Mouse (Mus musculus) ovary, postnatal 10 days (tissue): Measurements from ENCODE around the gene Phkb.
"Not testable (repeated sequence)": the region's sequence is repeated elsewhere in the genome, so short reads cannot be mapped to it uniquely, and the experiment has no call there.

Experiments used
- DNase-seq: peaks from one replicate; pipeline ENCODE4 v3.0.0; 2022; ENCODE audit warnings: low spot score

Gene Phkb

GRCm38 (mm10) chr8:85840657-85841488, at the start of gene Phkb, which contains the start of gene Itfg1:
Phkb (plus strand) TSS chr8:85840959.
Itfg1 (minus strand) TSS chr8:85840921.
- peak; percentile 91 for DNase-seq

GRCm38 (mm10) chr8:85796392-85796791, 44.4 kb upstream of the Phkb start:
- DNase-seq: not testable (repeated sequence)

DNA sequence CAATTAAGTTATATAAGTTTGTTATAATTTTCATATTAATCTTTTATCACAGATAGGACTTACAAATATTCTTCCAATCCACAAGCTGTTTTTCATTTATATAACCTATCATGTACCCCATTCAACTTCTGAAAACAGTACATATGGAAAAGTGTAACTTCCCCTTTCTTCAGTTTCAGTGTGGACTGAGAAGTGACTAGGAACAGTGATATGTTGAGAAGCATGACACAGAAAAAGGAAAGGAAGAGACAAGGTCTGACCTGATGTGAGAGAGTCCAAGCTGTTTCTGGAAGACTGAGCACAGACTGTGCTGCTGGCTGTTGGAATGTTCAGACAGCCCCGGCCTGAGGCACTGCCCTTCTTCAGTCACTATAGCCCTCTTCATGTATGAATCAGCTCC, 40.6 kb upstream of the Phkb start:
- DNase-seq: no peak

- no peak for DNase-seq
Observed at GRCm38 (mm10) chr8:85801408-85801807, 39.4 kb upstream of the Phkb start.

- DNase-seq: no peak
Observed at GRCm38 (mm10) chr8:85813621-85814020, 27.1 kb upstream of the Phkb start.

GRCm38 (mm10) chr8:85839916-85840656, 673 bp upstream of the Phkb start:
- DNase-seq: no peak

GRCm38 (mm10) chr8:85841489-85841795, 683 bp downstream of the Phkb start:
- no peak for DNase-seq

- no peak for DNase-seq
Observed at GRCm38 (mm10) chr8:85845887-85846286, 5.1 kb downstream of the Phkb start.

- no peak for DNase-seq
Observed at GRCm38 (mm10) chr8:85854220-85855123, 13.7 kb downstream of the Phkb start.

DNA sequence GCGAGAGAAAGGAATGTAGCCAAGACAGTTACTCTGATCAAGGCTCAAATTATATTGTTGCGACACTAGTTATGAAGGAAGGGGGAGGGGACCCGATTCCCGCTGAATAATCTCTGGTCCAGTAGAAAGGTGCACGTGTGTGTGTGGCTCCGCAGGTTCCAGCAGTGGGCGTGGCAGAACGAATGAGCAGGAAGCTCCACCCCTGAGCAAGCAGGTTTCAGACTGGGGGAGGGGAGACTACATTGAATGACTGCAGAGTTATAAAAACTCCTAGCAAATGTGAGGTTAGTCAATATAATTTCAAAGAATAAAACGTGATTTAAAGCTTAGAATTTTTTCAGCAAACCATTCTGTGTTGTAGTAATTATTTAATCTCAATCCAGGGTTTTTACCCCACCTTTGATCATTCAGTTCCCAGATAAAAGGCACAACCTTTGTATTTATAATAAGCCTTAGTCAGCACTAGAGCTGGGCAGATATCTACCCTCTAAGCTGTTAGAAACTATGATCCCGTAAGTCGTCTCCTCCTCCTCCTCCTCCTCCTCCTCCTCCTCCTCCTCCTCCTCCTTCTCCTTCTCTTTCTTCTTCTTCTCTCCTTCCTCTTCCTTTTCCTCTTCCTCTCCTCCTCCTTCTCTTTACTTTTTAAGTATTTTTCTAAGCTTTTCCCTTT, 16.6 kb downstream of the Phkb start:
- DNase-seq: not testable (repeated sequence)

DNA sequence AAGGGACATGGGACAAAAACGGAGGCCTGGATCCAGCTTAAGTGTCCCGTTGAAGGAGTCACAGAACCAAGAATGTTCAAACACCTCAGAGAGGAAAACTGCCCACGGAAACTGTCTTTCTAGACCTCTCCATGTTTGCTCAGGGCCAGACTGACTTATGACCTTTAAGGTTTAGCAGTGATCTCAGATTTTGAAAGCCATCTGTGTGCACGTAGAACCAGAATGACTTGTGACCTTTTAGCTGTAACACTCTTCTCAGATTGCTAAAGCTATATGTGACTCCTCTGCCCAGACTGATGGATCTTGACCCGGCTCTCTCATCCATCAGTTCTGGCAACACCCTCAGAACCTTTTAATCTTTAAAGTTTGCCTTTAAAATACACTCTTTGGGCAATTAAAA, 19.9 kb downstream of the Phkb start:
- DNase-seq: no peak

- DNase-seq: no peak
Observed at GRCm38 (mm10) chr8:85862381-85862780, 21.6 kb downstream of the Phkb start.

DNA sequence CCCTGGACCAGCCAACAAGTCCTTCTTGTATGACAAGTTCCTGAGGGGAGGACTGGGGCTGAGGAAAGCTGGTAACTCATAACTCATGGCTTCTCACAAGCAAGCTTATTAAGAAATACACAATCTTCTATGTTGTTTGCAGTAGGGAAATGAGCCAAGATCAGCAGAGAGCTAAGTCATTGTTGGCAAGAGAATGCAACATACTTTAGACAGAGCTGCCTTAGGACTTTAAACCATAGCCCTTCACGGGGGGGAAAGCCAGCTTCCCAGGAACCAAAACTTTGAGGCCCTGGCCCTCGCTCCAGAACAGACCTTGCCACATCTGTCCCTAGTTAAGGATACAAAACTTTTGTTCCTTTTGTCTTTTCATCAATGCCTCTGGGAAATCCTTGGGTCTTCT, 30.9 kb downstream of the Phkb start:
- no peak for DNase-seq

DNA sequence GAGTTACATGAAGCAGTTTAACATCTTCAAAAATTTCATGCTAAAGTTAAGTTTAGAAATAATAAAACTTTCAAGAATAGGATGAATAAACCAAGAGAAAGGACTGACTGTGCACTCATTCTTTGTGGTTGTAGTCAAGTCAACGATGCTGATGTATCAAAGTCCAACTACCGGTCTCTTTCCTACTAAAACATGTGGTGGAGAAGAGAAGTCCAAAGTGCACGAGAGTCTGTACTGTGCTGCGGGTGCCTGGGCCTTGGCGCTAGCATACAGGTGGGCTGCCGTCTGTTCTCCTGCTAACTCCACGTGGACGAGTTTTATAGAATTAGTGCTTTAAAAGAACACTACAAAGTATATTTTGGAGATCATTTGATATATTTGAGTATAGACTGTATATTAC, 37.2 kb downstream of the Phkb start:
- DNase-seq: no peak

GRCm38 (mm10) chr8:85879624-85880023, 38.9 kb downstream of the Phkb start:
- DNase-seq: no peak

- DNase-seq: no peak
Observed at GRCm38 (mm10) chr8:85884811-85885210, 44.1 kb downstream of the Phkb start.

- no peak for DNase-seq
Observed at GRCm38 (mm10) chr8:85897636-85898035, 56.9 kb downstream of the Phkb start.

DNA sequence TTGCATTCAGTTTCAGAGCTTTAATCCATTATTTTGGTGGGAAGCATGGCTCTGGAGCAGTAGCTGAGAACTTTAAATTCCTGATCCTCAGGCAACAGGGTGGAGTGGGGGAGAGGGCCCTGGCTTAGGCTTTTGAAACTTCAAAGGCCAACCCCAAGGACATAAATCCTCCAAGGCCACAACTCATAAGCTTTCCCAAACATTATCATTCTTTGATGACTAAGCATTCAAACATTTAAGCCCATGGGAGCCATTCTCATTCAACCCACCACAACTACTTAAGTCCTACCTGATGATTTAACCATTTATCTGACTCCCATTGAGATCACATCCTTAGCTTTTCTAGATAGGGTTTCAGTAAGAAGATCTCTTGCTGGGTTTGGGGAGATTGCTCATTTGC, 84.2 kb downstream of the Phkb start:
- no peak for DNase-seq

DNA sequence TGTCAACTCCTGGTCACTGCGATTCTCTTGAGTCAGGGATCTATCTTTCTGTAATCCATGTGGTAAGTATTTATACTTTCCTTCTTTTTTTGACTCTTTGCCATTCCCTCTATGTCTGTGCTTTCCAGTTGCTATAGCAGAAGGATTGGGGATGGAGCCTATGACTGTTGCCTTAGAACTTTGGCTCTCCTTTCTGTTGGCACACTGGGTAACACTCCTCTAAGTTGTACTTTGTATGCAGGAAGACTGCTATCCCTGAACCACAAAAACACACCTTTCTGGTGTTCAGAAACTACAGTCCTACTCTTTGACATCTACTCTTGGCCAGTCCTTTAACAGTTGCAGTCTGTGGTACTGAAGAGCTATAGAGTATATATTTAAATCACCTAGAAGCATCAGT, 84.8 kb downstream of the Phkb start:
- no peak for DNase-seq

GRCm38 (mm10) chr8:85926107-85926506, 85.3 kb downstream of the Phkb start:
- no peak for DNase-seq

DNA sequence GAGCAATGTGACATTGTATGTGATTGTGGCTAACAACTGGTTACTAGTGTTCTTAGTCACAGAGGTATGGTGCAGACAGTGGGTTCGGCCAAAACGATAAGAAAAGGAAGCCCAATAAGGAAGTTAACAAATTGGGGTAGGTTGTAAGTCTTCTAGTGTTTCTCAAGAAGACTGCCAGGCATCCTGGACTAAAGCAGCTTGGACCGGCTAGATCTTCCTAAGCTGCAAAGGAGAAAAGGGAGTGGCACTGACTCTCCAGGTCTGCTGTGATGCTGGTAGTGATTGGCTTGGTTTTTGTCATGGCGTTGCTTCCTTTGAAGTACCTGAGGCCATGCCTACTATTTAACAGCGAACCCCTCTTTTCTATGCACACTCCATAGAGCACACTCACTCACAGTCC, 95.4 kb downstream of the Phkb start:
- DNase-seq: no peak

- DNase-seq: no peak
Observed at GRCm38 (mm10) chr8:85937343-85937742, 96.6 kb downstream of the Phkb start.
